Comparison of ENCODE assay signal across 22 mouse cellular contexts in the genomic region with DNA sequence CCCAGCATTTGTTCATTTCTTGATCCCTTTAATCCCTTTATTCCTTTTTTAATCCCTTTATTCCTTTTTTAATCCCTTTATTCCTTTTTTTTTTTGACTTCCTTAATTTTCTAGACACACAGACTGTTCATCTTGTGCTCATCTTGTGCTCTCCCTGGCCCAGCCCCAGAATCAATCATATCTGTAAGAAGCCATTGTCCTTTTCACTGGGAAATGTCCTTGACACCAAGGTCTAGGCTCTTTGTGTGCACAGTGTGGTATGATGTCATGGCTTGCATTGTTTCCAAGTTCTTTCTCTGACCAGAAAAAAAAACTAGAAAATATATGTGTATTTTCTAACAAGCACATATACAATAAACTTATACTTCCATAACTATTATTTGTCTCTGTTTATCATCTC.
DNase-seq lines count a peak whose midpoint lies in the region; ATAC-seq lines count a peak whose summit lies in the region.
"Had no signal": no experiment of that assay in that cellular context is flagged by ENCODE, and none has a peak within 500 bp of the region (broad histone marks: within the 10 kb centered on the region; RNA-seq: fewer than 3 reads in every experiment).

No protein-coding gene starts in this region.

- H3K27ac ChIP-seq in midbrain, embryonic 11.5 days (ENCODE audit: low read depth, low read length) = no peak overlapping the region
- no peak overlapping the region for H3K27ac ChIP-seq in midbrain, embryonic 14.5 days (replicated peaks; ENCODE audit: low read depth, low read length)
- H3K27ac ChIP-seq: embryonic facial prominence, embryonic 10.5 days; embryonic facial prominence, embryonic 12.5 days; forebrain, embryonic 13.5 days; forebrain, embryonic 15.5 days had no signal

- H3K4me2 ChIP-seq in midbrain, embryonic 11.5 days = no peak overlapping the region
- no peak overlapping the region for H3K4me2 ChIP-seq in midbrain, embryonic 14.5 days (ENCODE audit: low read length)
- H3K4me2 ChIP-seq: embryonic facial prominence, embryonic 12.5 days; forebrain, embryonic 13.5 days; forebrain, embryonic 15.5 days had no signal

- no peaks in the 10 kb centered on the region for H3K4me1 ChIP-seq in midbrain, embryonic 11.5 days (ENCODE audit: control insufficient read depth, insufficient read depth, low read length)
- no peaks in the 10 kb centered on the region for H3K4me1 ChIP-seq in midbrain, embryonic 14.5 days (ENCODE audit: control insufficient read depth, insufficient read depth, low read length)
- H3K4me1 ChIP-seq: forebrain, embryonic 13.5 days; forebrain, embryonic 15.5 days had no signal

- no peaks in the 10 kb centered on the region for H3K36me3 ChIP-seq in midbrain, embryonic 11.5 days (ENCODE audit: control insufficient read depth, insufficient read depth, low read length)
- H3K36me3 ChIP-seq in midbrain, embryonic 14.5 days (ENCODE audit: control insufficient read depth, insufficient read depth, low read length) = no peaks in the 10 kb centered on the region
- H3K36me3 ChIP-seq: embryonic facial prominence, embryonic 10.5 days; embryonic facial prominence, embryonic 12.5 days; forebrain, embryonic 15.5 days; G1E had no signal

- H3K4me3 ChIP-seq in midbrain, embryonic 11.5 days (ENCODE audit: low read depth, low read length) = no peak overlapping the region
- no peak overlapping the region for H3K4me3 ChIP-seq in midbrain, embryonic 14.5 days (replicated peaks; ENCODE audit: low read depth, low read length)
- H3K4me3 ChIP-seq: embryonic facial prominence, embryonic 10.5 days; embryonic facial prominence, embryonic 12.5 days; forebrain, embryonic 13.5 days; forebrain, embryonic 15.5 days had no signal

- no peak for ATAC-seq in midbrain, embryonic 11.5 days (ENCODE audit: low FRiP score)
- ATAC-seq in midbrain, embryonic 14.5 days (ENCODE audit: low FRiP score, low TSS enrichment) = no peak
- ATAC-seq: activated CD4-positive, CD25-positive, alpha-beta regulatory T cell, adult 4 months; CD4-positive, CD25-positive, alpha-beta regulatory T cell, adult 4 months; forebrain, embryonic 13.5 days; forebrain, embryonic 15.5 days; forebrain, postnatal 0 days; Patski had no signal

- peak; percentile 53 to 65 for DNase-seq in adrenal gland, adult (ENCODE audit: inconsistent age in 2 of 2, low spot score in 1 of 2)
- DNase-seq in adrenal gland, adult 18-20 months (ENCODE audit: low spot score in 2 of 2) = no peak
- DNase-seq in adrenal gland, adult 8-10 months = peak; percentile 8
- no peak for DNase-seq in adrenal gland, postnatal 14 days
- peak; percentile 28 for DNase-seq in midbrain, embryonic 11.5 days (ENCODE audit: low spot score, missing footprints)
- no peak for DNase-seq in midbrain, embryonic 14.5 days
- DNase-seq: B cell, adult 2 months; cerebellum, adult 11-12 months; cerebellum, adult 2 months; cerebellum, adult 9-10 months; cerebellum, postnatal 10 days; cerebellum, postnatal 25 days; forebrain, postnatal 0 days had no signal

- no peaks in the 10 kb centered on the region for H3K27me3 ChIP-seq in midbrain, embryonic 11.5 days (ENCODE audit: control insufficient read depth, insufficient read depth, low read length)
- H3K27me3 ChIP-seq in midbrain, embryonic 14.5 days (ENCODE audit: control insufficient read depth, insufficient read depth, low read length) = no peaks in the 10 kb centered on the region
- H3K27me3 ChIP-seq: CH12.LX; embryonic facial prominence, embryonic 12.5 days; forebrain, embryonic 13.5 days; forebrain, embryonic 15.5 days; Patski had no signal

- no peaks in the 10 kb centered on the region for H3K9me3 ChIP-seq in midbrain, embryonic 11.5 days (ENCODE audit: control insufficient read depth, low read length)
- no peaks in the 10 kb centered on the region for H3K9me3 ChIP-seq in midbrain, embryonic 14.5 days (ENCODE audit: control insufficient read depth, low read length)
- H3K9me3 ChIP-seq: embryonic facial prominence, embryonic 10.5 days; embryonic facial prominence, embryonic 12.5 days; forebrain, embryonic 13.5 days; forebrain, embryonic 15.5 days had no signal

- no peak overlapping the region for H3K9ac ChIP-seq in midbrain, embryonic 11.5 days (ENCODE audit: low read length)
- no peak overlapping the region for H3K9ac ChIP-seq in midbrain, embryonic 14.5 days (replicated peaks; ENCODE audit: low read length)
- H3K9ac ChIP-seq: embryonic facial prominence, embryonic 12.5 days; forebrain, embryonic 13.5 days; forebrain, embryonic 15.5 days; forebrain, postnatal 0 days had no signal

Comparison
In these comparisons a context has a peak if more than half of its experiments do, and no peak if none do; other contexts are left out.
1. DNase-seq: peak in adrenal gland, adult (2 of 2), adrenal gland, adult 8-10 months (single experiment) and midbrain, embryonic 11.5 days (single experiment); none in adrenal gland, adult 18-20 months (0 of 2), adrenal gland, postnatal 14 days (single experiment) and midbrain, embryonic 14.5 days (single experiment).